Mouse (Mus musculus): ENCODE measurements around the gene Gabrb2. TPM values are rescaled to one million over a fixed set of nuclear protein-coding genes. Genes with fewer than 3 reads are reported as not detected.

Gabrb2 gene
- total and polyA plus RNA-seq, 3 experiments: not detected

- H3K79me2 ChIP-seq (ENCODE audit: control insufficient read depth, insufficient read depth, low read length, poor library complexity): no peaks in the 10 kb centered on the region
- H3K27me3 ChIP-seq (ENCODE audit: control insufficient read depth in 1 of 2, insufficient read depth in 2 of 2, low read length in 2 of 2): no peaks in the 10 kb centered on the region
- no peaks in the 10 kb centered on the region for H3K4me1 ChIP-seq (ENCODE audit: control insufficient read depth in 1 of 2, insufficient read depth in 2 of 2, low read length in 2 of 2)
- no peaks in the 10 kb centered on the region for H3K9me3 ChIP-seq (replicated peaks; ENCODE audit: insufficient read depth, low read length)
- no peak overlapping the region for H3K9ac ChIP-seq (ENCODE audit: control insufficient read depth, low read depth, low read length, poor library complexity, severe bottlenecking)
- no peak overlapping the region for H3K27ac ChIP-seq (ENCODE audit: control insufficient read depth, low read depth, low read length)
- H3K36me3 ChIP-seq (ENCODE audit: control insufficient read depth in 1 of 2, insufficient read depth in 2 of 2, low read length in 2 of 2): no peaks in the 10 kb centered on the region
- no peak for TF ChIP-seq ZNF384 (IDR thresholded peaks at IDR 0.05; ENCODE audit: low read depth, low read length)
- no peak for TF ChIP-seq NRF1 (IDR thresholded peaks at IDR 0.05; ENCODE audit: insufficient read depth, low read depth, low read length, poor library complexity, severe bottlenecking)
- TF ChIP-seq POLR2AphosphoS2 (IDR thresholded peaks at IDR 0.05; ENCODE audit: low read length): no peak
- TF ChIP-seq TAL1 (IDR thresholded peaks at IDR 0.05; ENCODE audit: low read length): no peak
- TF ChIP-seq MXI1 (IDR thresholded peaks at IDR 0.05; ENCODE audit: low read depth, low read length): no peak
- no peak for TF ChIP-seq MAX (IDR thresholded peaks at IDR 0.05; ENCODE audit: low read length)
- no peak for TF ChIP-seq SIN3A (IDR thresholded peaks at IDR 0.05; ENCODE audit: low read length)
- TF ChIP-seq GATA1 (IDR thresholded peaks at IDR 0.05; ENCODE audit: low read depth, low read length): no peak
- no peak for TF ChIP-seq EP300 (IDR thresholded peaks at IDR 0.05; ENCODE audit: low read depth in 1 of 2, low read length in 2 of 2)
- H3K4me3 ChIP-seq (ENCODE audit: control insufficient read depth in 1 of 2, insufficient read depth in 1 of 2, low read depth in 2 of 2, low read length in 2 of 2): no peak overlapping the region
- DNase-seq (ENCODE audit: low read depth, low spot score): no peak
These were observed 33.1 kb upstream of the Gabrb2 start for GRCm38 (mm10) chr11:42386486-42386885.

- DNase-seq (ENCODE audit: low read depth, low spot score): no peak
- Histone ChIP-seq H3K4me3 (ENCODE audit: control insufficient read depth in 1 of 2, insufficient read depth in 1 of 2, low read depth in 2 of 2, low read length in 2 of 2) (no peak overlapping the region), H3K9ac (ENCODE audit: control insufficient read depth, low read depth, low read length, poor library complexity, severe bottlenecking) (no peak overlapping the region), H3K4me1 (ENCODE audit: control insufficient read depth in 1 of 2, insufficient read depth in 2 of 2, low read length in 2 of 2) (no peaks in the 10 kb centered on the region), H3K36me3 (ENCODE audit: control insufficient read depth in 1 of 2, insufficient read depth in 2 of 2, low read length in 2 of 2) (no peaks in the 10 kb centered on the region), H3K27me3 (ENCODE audit: control insufficient read depth in 1 of 2, insufficient read depth in 2 of 2, low read length in 2 of 2) (no peaks in the 10 kb centered on the region), H3K79me2 (ENCODE audit: control insufficient read depth, insufficient read depth, low read length, poor library complexity) (no peaks in the 10 kb centered on the region), H3K9me3 (replicated peaks; ENCODE audit: insufficient read depth, low read length) (no peaks in the 10 kb centered on the region), H3K27ac (ENCODE audit: control insufficient read depth, low read depth, low read length) (no peak overlapping the region)
- TF ChIP-seq POLR2AphosphoS2 (IDR thresholded peaks at IDR 0.05; ENCODE audit: low read length) (no peak), SIN3A (IDR thresholded peaks at IDR 0.05; ENCODE audit: low read length) (no peak), MYC (IDR thresholded peaks at IDR 0.05; ENCODE audit: low read depth, low read length) (no peak), POLR2AphosphoS5 (IDR thresholded peaks at IDR 0.05; ENCODE audit: borderline replicate concordance, low read depth, low read length) (no peak), MAZ (IDR thresholded peaks at IDR 0.05; ENCODE audit: low read depth, low read length) (no peak), GABPA (IDR thresholded peaks at IDR 0.05; ENCODE audit: low read depth, low read length) (no peak), RAD21 (IDR thresholded peaks at IDR 0.05; ENCODE audit: low read depth, low read length) (no peak), SMC3 (IDR thresholded peaks at IDR 0.05; ENCODE audit: low read depth, low read length) (no peak), ZC3H11A (IDR thresholded peaks at IDR 0.05; ENCODE audit: low read depth, low read length) (no peak), BHLHE40 (IDR thresholded peaks at IDR 0.05; ENCODE audit: borderline replicate concordance, low read depth, low read length) (no peak), MAX (IDR thresholded peaks at IDR 0.05; ENCODE audit: low read length) (no peak), USF1 (IDR thresholded peaks at IDR 0.05; ENCODE audit: low read depth, low read length) (no peak), ELF1 (IDR thresholded peaks at IDR 0.05; ENCODE audit: low read depth, low read length) (no peak), HCFC1 (IDR thresholded peaks at IDR 0.05; ENCODE audit: low read depth, low read length) (no peak), USF2 (IDR thresholded peaks at IDR 0.05; ENCODE audit: borderline replicate concordance in 1 of 2, insufficient read depth in 1 of 2, low read depth in 1 of 2, low read length in 2 of 2) (no peak), RCOR1 (IDR thresholded peaks at IDR 0.05; ENCODE audit: low read depth, low read length) (no peak), KAT2A (conservative IDR thresholded peaks at IDR 0.05; ENCODE audit: low read depth, low read length) (no peak), TAL1 (IDR thresholded peaks at IDR 0.05; ENCODE audit: low read length) (no peak), EP300 (IDR thresholded peaks at IDR 0.05; ENCODE audit: low read depth in 1 of 2, low read length in 2 of 2) (no peak), ZKSCAN1 (IDR thresholded peaks at IDR 0.05; ENCODE audit: low read depth, low read length) (no peak)
These were observed 28.8 kb upstream of the Gabrb2 start for GRCm38 (mm10) chr11:42390682-42391290.

All from MEL (cell line).